ENCODE assay signal across 8 mouse cellular contexts in the genomic region with DNA sequence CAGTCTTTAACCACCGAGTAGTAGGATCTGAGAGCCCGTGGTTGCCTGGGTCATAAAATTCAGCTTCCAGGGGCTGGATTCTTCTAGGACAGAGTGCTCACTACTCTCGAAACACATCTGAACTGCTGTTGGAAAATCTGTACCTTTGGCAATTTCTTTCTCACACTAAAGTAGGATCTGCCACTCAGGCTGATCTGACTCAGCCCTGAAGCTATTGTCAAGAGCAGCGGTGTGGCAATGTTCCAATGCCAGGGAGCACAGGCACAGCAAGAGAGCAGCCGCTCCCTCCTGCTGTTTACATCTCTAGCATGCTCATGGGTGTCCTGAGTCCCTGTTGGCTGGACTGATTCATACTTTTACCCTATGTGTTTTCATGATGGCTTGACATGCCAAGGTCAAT.
DNase-seq lines count a peak whose midpoint lies in the region; ATAC-seq and TF ChIP-seq lines count a peak whose summit lies in the region.

No protein-coding gene starts in this region.

- no peak for TF ChIP-seq CTCF in gastrocnemius, adult 2 months (IDR thresholded peaks at IDR 0.05)
- no peak for TF ChIP-seq CTCF in testis, adult 2 months (IDR thresholded peaks at IDR 0.05; ENCODE audit: control insufficient read depth, insufficient read depth, insufficient replicate concordance, low read depth, low read length)

- intact Hi-C loops in gastrocnemius, adult 2 months (cut with DNase I), result loop anchor here (5.0 kb wide), 1 partner anchor 60 kb away; no protein-coding TSS in a partner anchor
- intact Hi-C loops in left cerebral cortex, postnatal 25 days (cut with DNase I), result no loop called here

- no peaks in the 10 kb centered on the region for H3K27me3 ChIP-seq in testis, adult 2 months (ENCODE audit: control insufficient read depth, insufficient read depth, low read length)

- DNase-seq in gastrocnemius, adult 2 months, result peak; percentile 43
- no peak for DNase-seq in gastrocnemius, adult 8-10 months (ENCODE audit: low spot score in 2 of 2)
- no peak for DNase-seq in testis, postnatal 10 days (ENCODE audit: low spot score)
- DNase-seq in large intestine, adult 2 months (ENCODE audit: low read depth, low spot score), result peak; percentile 72
- DNase-seq in embryo, embryonic 9.5 days (ENCODE audit: extremely low spot score), result no peak
- DNase-seq in left cerebral cortex, postnatal 25 days (ENCODE audit: low spot score in 2 of 2), result no peak

- no peak for ATAC-seq in monocyte, adult 5-6 weeks (replicated peaks; ENCODE audit: insufficient number of reproducible peaks, low FRiP score, low TSS enrichment, poor library complexity, severe bottlenecking)

- no peak for TF ChIP-seq POLR2A in testis, adult 2 months (IDR thresholded peaks at IDR 0.05; ENCODE audit: control insufficient read depth, low read depth, low read length)

- WGBS in large intestine, adult 2 months, result 23% methylated on average over 5 of the region's 5 CpGs

- H3K27ac ChIP-seq in gastrocnemius, adult 2 months, result peak overlapping the region; percentile 99
- peak overlapping the region; percentile 64; the same call in 1 of the 2 replicates for H3K27ac ChIP-seq in testis, adult 2 months (ENCODE audit: control insufficient read depth, insufficient read depth, low read depth, low read length)

- no peaks in the 10 kb centered on the region for H3K36me3 ChIP-seq in testis, adult 2 months (ENCODE audit: control insufficient read depth, insufficient read depth, low read length)

- H3K4me3 ChIP-seq in gastrocnemius, adult 2 months, result no peak overlapping the region
- no peak overlapping the region for H3K4me3 ChIP-seq in testis, adult 2 months (ENCODE audit: control insufficient read depth, low read depth, low read length)

- no peaks in the 10 kb centered on the region; the same call in 1 of the 2 replicates for H3K4me1 ChIP-seq in testis, adult 2 months (ENCODE audit: control insufficient read depth, insufficient read depth, low read length)

Comparison
In these comparisons a context has a peak if more than half of its experiments do, and no peak if none do; other contexts are left out.
1. DNase-seq: peak in gastrocnemius, adult 2 months (single experiment) and large intestine, adult 2 months (single experiment); none in gastrocnemius, adult 8-10 months (0 of 2), testis, postnatal 10 days (single experiment), embryo, embryonic 9.5 days (single experiment) and left cerebral cortex, postnatal 25 days (0 of 2).